Mouse (Mus musculus) midbrain, embryonic 13.5 days (tissue): ENCODE measurements around the gene Sema7a. TPM values are rescaled to one million over a fixed set of nuclear protein-coding genes. Genes with fewer than 3 reads are reported as not detected.

ENCODE experiments used
- ATAC-seq: fragments of 200-750 bp; cut with Nextera tagmentation; 2 replicates; pipeline ENCODE4 v1.8.0; 2017; ENCODE audit warnings: mild to moderate bottlenecking, moderate TSS enrichment, moderate library complexity
- H3K27ac ChIP-seq: fragments of 300-500 bp; sonication (generic); 2 replicates; pipeline ENCODE4 v1.5.1; 2015; ENCODE audit warnings: inconsistent platforms, mild to moderate bottlenecking, moderate library complexity
- H3K27me3 ChIP-seq: fragments of 300-500 bp; sonication (generic); 2 replicates; pipeline ENCODE4 v1.6.1; 2015; ENCODE audit warnings: mild to moderate bottlenecking, inconsistent platforms
- H3K36me3 ChIP-seq: fragments of 300-500 bp; sonication (generic); 2 replicates; pipeline ENCODE4 v1.6.1; 2015; ENCODE audit warnings: mild to moderate bottlenecking, inconsistent platforms
- H3K4me1 ChIP-seq: fragments of 300-500 bp; sonication (generic); replicated peaks from 2 replicates; pipeline ENCODE4 v1.6.1; 2015; ENCODE audit warnings: inconsistent platforms
- H3K4me2 ChIP-seq: fragments of 300-500 bp; sonication (generic); replicated peaks from 2 replicates; pipeline ENCODE4 v1.6.1; 2015; ENCODE audit warnings: moderate library complexity, mild to moderate bottlenecking, inconsistent platforms
- H3K4me3 ChIP-seq: fragments of 300-500 bp; sonication (generic); replicated peaks from 2 replicates; pipeline ENCODE4 v1.5.1; 2015; ENCODE audit warnings: mild to moderate bottlenecking, inconsistent platforms
- H3K9ac ChIP-seq: fragments of 300-500 bp; sonication (generic); replicated peaks from 2 replicates; pipeline ENCODE4 v1.6.1; 2015; ENCODE audit warnings: mild to moderate bottlenecking, inconsistent platforms
- H3K9me3 ChIP-seq: fragments of 300-500 bp; sonication (generic); 2 replicates; pipeline ENCODE4 v1.6.1; 2016; ENCODE audit warnings: mild to moderate bottlenecking, inconsistent platforms
- WGBS: fragments of 180-500 bp; shearing (Covaris S2); methylation state at CpG from one replicate; pipeline ENCODE4 v1.1.7; 2015; 5-methylcytosine and 5-hydroxymethylcytosine counted together
- polyA plus RNA-seq: library from polyadenylated mRNA; unstranded; fragments of >200 nt; fragmentation: Nextera tagmentation; extraction: Ambion mirVana; gene quantifications from 2 replicates; pipeline ENCODE4 v1.2.1, GENCODE M21; 2015

Sema7a gene
- polyA plus RNA-seq, 1 experiment from 2014 or later: 2.7 TPM

GRCm38 (mm10) chr9:57995282-57995681, 55.4 kb downstream of the Sema7a start:
- ATAC-seq: no peak
- H3K27me3 ChIP-seq: peaks cover 27% of the 10 kb centered on the region
- no peak overlapping the region for H3K9ac ChIP-seq
- H3K36me3 ChIP-seq: no peaks in the 10 kb centered on the region
- WGBS: 33% methylated on average over 4 of the region's 4 CpGs
- no peak overlapping the region for H3K27ac ChIP-seq
- no peaks in the 10 kb centered on the region for H3K9me3 ChIP-seq
- H3K4me3 ChIP-seq: no peak overlapping the region
- peaks cover 15% of the 10 kb centered on the region for H3K4me1 ChIP-seq
- H3K4me2 ChIP-seq: no peak overlapping the region

GRCm38 (mm10) chr9:57997511-57998031, 57.7 kb downstream of the Sema7a start:
- H3K4me3 ChIP-seq: peak overlapping the region; percentile 35
- 17% methylated on average over 13 of the region's 13 CpGs for WGBS
- no peak overlapping the region for H3K27ac ChIP-seq
- H3K9ac ChIP-seq: 0 out of 2 replicates have a peak overlapping the region, but pooled peaks have one; percentile 36
- no peaks in the 10 kb centered on the region for H3K36me3 ChIP-seq
- peaks cover 15% of the 10 kb centered on the region for H3K4me1 ChIP-seq
- H3K9me3 ChIP-seq: no peaks in the 10 kb centered on the region
- peaks cover 39% of the 10 kb centered on the region for H3K27me3 ChIP-seq
- peak overlapping the region; percentile 63 for H3K4me2 ChIP-seq
- no peak for ATAC-seq

GRCm38 (mm10) chr9:57998032-57998659, 58.2 kb downstream of the Sema7a start:
- Histone ChIP-seq H3K9ac (0 out of 2 replicates have a peak overlapping the region, but pooled peaks have one; percentile 36), H3K27ac (no peak overlapping the region), H3K36me3 (no peaks in the 10 kb centered on the region), H3K9me3 (no peaks in the 10 kb centered on the region), H3K4me3 (peak overlapping the region; percentile 35), H3K4me1 (peaks cover 11% of the 10 kb centered on the region), H3K27me3 (peaks cover 39% of the 10 kb centered on the region), H3K4me2 (peak overlapping the region; percentile 63)
- 2% methylated on average over 20 of the region's 20 CpGs for WGBS
- peak; percentile 96 for ATAC-seq

- ATAC-seq: no peak
- Histone ChIP-seq H3K27ac (no peak overlapping the region), H3K4me1 (peaks cover 9% of the 10 kb centered on the region), H3K4me2 (no peak overlapping the region), H3K4me3 (no peak overlapping the region), H3K36me3 (no peaks in the 10 kb centered on the region), H3K9me3 (no peaks in the 10 kb centered on the region), H3K9ac (no peak overlapping the region), H3K27me3 (peaks cover 39% of the 10 kb centered on the region)
- WGBS: 45% methylated on average over 2 of the region's 2 CpGs
These were observed 58.8 kb downstream of the Sema7a start for GRCm38 (mm10) chr9:57998685-57999084.

- 47% methylated on average over 2 of the region's 2 CpGs for WGBS
- Histone ChIP-seq H3K27me3 (peaks cover 39% of the 10 kb centered on the region), H3K9me3 (no peaks in the 10 kb centered on the region), H3K27ac (no peak overlapping the region), H3K4me1 (peaks cover 9% of the 10 kb centered on the region), H3K4me3 (no peak overlapping the region), H3K9ac (no peak overlapping the region), H3K36me3 (no peaks in the 10 kb centered on the region), H3K4me2 (no peak overlapping the region)
- ATAC-seq: no peak
These were observed 59.8 kb downstream of the Sema7a start for GRCm38 (mm10) chr9:57999676-58000075.

GRCm38 (mm10) chr9:58003272-58003671, 63.4 kb downstream of the Sema7a start:
- H3K9ac ChIP-seq: no peak overlapping the region
- WGBS: 37% methylated on average over 2 of the region's 2 CpGs

GRCm38 (mm10) chr9:58005753-58006461, 66.0 kb downstream of the Sema7a start, which contains the start of gene Cyp11a1:
Gene Cyp11a1, plus strand, starts transcription at chr9:58006411.
- Histone ChIP-seq H3K4me2 (no peak within 1 kb of the TSS), H3K9ac (no peak within 1 kb of the TSS), H3K4me3 (no peak within 1 kb of the TSS), H3K9me3 (no peaks in the 10 kb centered on the region), H3K27ac (no peak within 1 kb of the TSS), H3K4me1 (peaks cover 16% of the 10 kb centered on the region), H3K27me3 (peaks cover 5% of the 10 kb centered on the region; the same call in 1 of the 2 replicates), H3K36me3 (no peaks in the 10 kb centered on the region)
- no peak for ATAC-seq
- WGBS: 89% methylated on average over 16 of the region's 16 CpGs

More at GRCm38 (mm10) chr9:58003272-58003671, 63.4 kb downstream of the Sema7a start:
- H3K4me1 ChIP-seq: peaks cover 3% of the 10 kb centered on the region
- H3K36me3 ChIP-seq: no peaks in the 10 kb centered on the region
- no peak overlapping the region for H3K27ac ChIP-seq
- H3K4me3 ChIP-seq: no peak overlapping the region
- ATAC-seq: no peak
- H3K9me3 ChIP-seq: no peaks in the 10 kb centered on the region
- H3K27me3 ChIP-seq: peaks cover 26% of the 10 kb centered on the region
- H3K4me2 ChIP-seq: no peak overlapping the region

- peak overlapping the region; percentile 25; the same call in 1 of the 2 replicates for H3K9ac ChIP-seq
- WGBS: 41% methylated on average over 12 of the region's 12 CpGs
These were observed 68.6 kb downstream of the Sema7a start for GRCm38 (mm10) chr9:58008336-58009014.

GRCm38 (mm10) chr9:58009015-58009362, 69.1 kb downstream of the Sema7a start:
- no peaks in the 10 kb centered on the region for H3K9me3 ChIP-seq
- no peaks in the 10 kb centered on the region for H3K36me3 ChIP-seq
- H3K4me2 ChIP-seq: peak overlapping the region; percentile 45
- under 1% methylated on average over 6 of the region's 6 CpGs for WGBS
- peak overlapping the region; percentile 87 for H3K27ac ChIP-seq
- peaks cover 16% of the 10 kb centered on the region for H3K4me1 ChIP-seq
- H3K9ac ChIP-seq: peak overlapping the region; percentile 25; the same call in 1 of the 2 replicates
- no peaks in the 10 kb centered on the region for H3K27me3 ChIP-seq
- ATAC-seq: peak; percentile 97
- peak overlapping the region; percentile 11; the same call in 1 of the 2 replicates for H3K4me3 ChIP-seq

More at GRCm38 (mm10) chr9:58008336-58009014, 68.6 kb downstream of the Sema7a start:
- no peaks in the 10 kb centered on the region for H3K9me3 ChIP-seq
- no peaks in the 10 kb centered on the region for H3K27me3 ChIP-seq
- peak; percentile 81 for ATAC-seq
- no peaks in the 10 kb centered on the region for H3K36me3 ChIP-seq
- peak overlapping the region; percentile 45 for H3K4me2 ChIP-seq
- peak overlapping the region; percentile 11; the same call in 1 of the 2 replicates for H3K4me3 ChIP-seq
- H3K4me1 ChIP-seq: peaks cover 16% of the 10 kb centered on the region
- H3K27ac ChIP-seq: peak overlapping the region; percentile 87

GRCm38 (mm10) chr9:58009588-58009987, 69.7 kb downstream of the Sema7a start:
- 45% methylated on average over 3 of the region's 3 CpGs for WGBS
- Histone ChIP-seq H3K4me2 (peak overlapping the region; percentile 45), H3K27me3 (no peaks in the 10 kb centered on the region), H3K27ac (peak overlapping the region; percentile 87), H3K4me1 (peaks cover 16% of the 10 kb centered on the region), H3K9me3 (no peaks in the 10 kb centered on the region), H3K9ac (no peak overlapping the region), H3K36me3 (no peaks in the 10 kb centered on the region), H3K4me3 (no peak overlapping the region)
- ATAC-seq: 0 out of 2 replicates have a peak, but pooled peaks have one; percentile 15

GRCm38 (mm10) chr9:58011027-58011426, 71.1 kb downstream of the Sema7a start:
- Histone ChIP-seq H3K4me2 (no peak overlapping the region), H3K27me3 (no peaks in the 10 kb centered on the region), H3K4me3 (no peak overlapping the region), H3K4me1 (peaks cover 16% of the 10 kb centered on the region), H3K27ac (no peak overlapping the region), H3K9me3 (no peaks in the 10 kb centered on the region), H3K36me3 (no peaks in the 10 kb centered on the region), H3K9ac (no peak overlapping the region)
- no peak for ATAC-seq
- 55% methylated on average over 7 of the region's 7 CpGs for WGBS
